Mouse (Mus musculus) kidney, postnatal 0 days (tissue): ENCODE data around the gene Stap1. TPM values are rescaled to one million over a fixed set of nuclear protein-coding genes. Genes with fewer than 3 reads are reported as not detected.

Experiments used
- ATAC-seq: fragments of 200-750 bp; cut with Nextera tagmentation; replicated peaks from 2 replicates; pipeline ENCODE4 v1.8.0; 2017; ENCODE audit warnings: low read depth, moderate number of reproducible peaks, moderate TSS enrichment, moderate library complexity; ENCODE audit not compliant: low FRiP score
- DNase-seq: peaks from one replicate; pipeline ENCODE4 v3.0.0-alpha.2; 2016; ENCODE audit warnings: low spot score
- H3K27ac ChIP-seq: fragments of 300-500 bp; sonication (generic); 2 replicates; pipeline ENCODE4 v1.5.1; 2014; ENCODE audit warnings: mild to moderate bottlenecking
- H3K27me3 ChIP-seq: fragments of 300-500 bp; sonication (generic); 2 replicates; pipeline ENCODE4 v1.6.1; 2014; ENCODE audit warnings: low read length, mixed read lengths; ENCODE audit not compliant: insufficient read depth
- H3K36me3 ChIP-seq: fragments of 300-500 bp; sonication (generic); 2 replicates; pipeline ENCODE4 v1.6.1; 2014; ENCODE audit warnings: low read length, mixed read lengths; ENCODE audit not compliant: insufficient read depth
- H3K4me1 ChIP-seq: fragments of 300-500 bp; sonication (generic); replicated peaks from 2 replicates; pipeline ENCODE4 v1.6.1; 2014; ENCODE audit warnings: antibody characterized with exemption, low read length, mixed read lengths; ENCODE audit not compliant: insufficient read depth
- H3K4me2 ChIP-seq: fragments of 300-500 bp; sonication (generic); 2 replicates; pipeline ENCODE4 v1.6.1; 2014; ENCODE audit warnings: mild to moderate bottlenecking, low read length, moderate library complexity, mixed read lengths
- H3K4me3 ChIP-seq: fragments of 300-500 bp; sonication (generic); replicated peaks from 2 replicates; pipeline ENCODE4 v1.5.1; 2014; ENCODE audit warnings: low read depth, low read length
- H3K9ac ChIP-seq: fragments of 300-500 bp; sonication (generic); 2 replicates; pipeline ENCODE4 v1.6.1; 2014; ENCODE audit warnings: low read depth, low read length
- H3K9me3 ChIP-seq: fragments of 300-500 bp; sonication (generic); replicated peaks from 2 replicates; pipeline ENCODE4 v1.6.1; 2016; ENCODE audit warnings: low read length, inconsistent platforms, mixed read lengths
- CTCF ChIP-seq: IDR thresholded peaks from 2 replicates; pipeline ENCODE4 v1.5.1; 2016; ENCODE audit warnings: antibody characterized with exemption, low read depth, mild to moderate bottlenecking, moderate library complexity
- WGBS: fragments of 180-500 bp; shearing (Covaris S2); extraction: QIAGEN DNeasy Blood & Tissue Kit; methylation state at CpG from one replicate; pipeline ENCODE4 v1.1.7; 2014; 5-methylcytosine and 5-hydroxymethylcytosine counted together
- polyA plus RNA-seq: library from polyadenylated mRNA; unstranded; fragments of >200 nt; fragmentation: Nextera tagmentation; extraction: Ambion mirVana; gene quantifications from 2 replicates; pipeline ENCODE4 v1.2.1, GENCODE M21; 2015

The Stap1 gene
- polyA plus RNA-seq, 1 experiment from 2014 or later: 0.49 TPM

DNA sequence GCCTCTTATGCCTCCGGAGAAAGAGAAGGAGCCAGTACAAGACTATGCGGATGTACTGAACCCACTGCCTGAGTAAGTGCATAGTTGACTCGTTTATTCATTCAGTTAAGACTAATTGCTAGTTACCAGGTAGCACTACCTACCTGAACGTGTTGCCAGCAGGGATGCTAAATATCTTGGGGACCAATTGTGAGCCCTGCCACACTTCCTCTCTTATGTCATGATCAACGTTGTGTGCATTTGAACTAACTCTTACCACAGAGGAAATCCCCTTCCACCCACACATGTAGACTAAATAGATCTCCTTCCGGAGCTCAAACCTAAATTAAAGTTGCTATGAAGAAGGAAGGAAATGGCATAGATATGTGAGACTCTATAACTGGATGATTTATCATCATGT, 15.2 kb downstream of the Stap1 start:
- WGBS: 76% methylated on average over 6 of the region's 6 CpGs
- no peak for ATAC-seq
- no peak for TF ChIP-seq CTCF

DNA sequence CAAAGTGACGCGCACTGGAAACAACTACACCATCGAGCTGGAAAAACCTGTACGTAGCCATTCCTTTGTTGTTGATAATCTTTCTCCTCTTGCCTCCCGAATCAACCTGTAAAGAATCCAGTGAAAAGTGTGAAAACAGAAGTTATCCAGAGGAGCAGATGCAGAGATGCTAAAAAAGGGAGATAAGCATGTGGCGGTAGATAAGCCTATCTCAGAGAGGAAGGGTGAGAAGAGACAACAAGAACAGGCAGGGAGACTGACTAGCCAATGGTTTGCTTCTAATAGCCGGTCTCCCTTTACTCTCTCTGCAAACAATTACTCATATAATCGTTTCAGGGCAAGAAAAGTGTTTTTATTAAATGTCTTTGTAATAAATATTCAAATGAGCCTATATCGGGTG, 23.2 kb downstream of the Stap1 start:
- no peaks in the 10 kb centered on the region for H3K9me3 ChIP-seq
- no peaks in the 10 kb centered on the region for H3K36me3 ChIP-seq
- ATAC-seq (no peak), DNase-seq (no peak)
- H3K27ac ChIP-seq: no peak overlapping the region
- no peak for TF ChIP-seq CTCF
- 89% methylated on average over 9 of the region's 9 CpGs for WGBS
- no peak overlapping the region for H3K4me2 ChIP-seq
- no peaks in the 10 kb centered on the region for H3K4me1 ChIP-seq
- H3K27me3 ChIP-seq: no peaks in the 10 kb centered on the region
- H3K9ac ChIP-seq: no peak overlapping the region
- no peak overlapping the region for H3K4me3 ChIP-seq

More for the DNA sequence above, 15.2 kb downstream of the Stap1 start:
- H3K9ac ChIP-seq: no peak overlapping the region
- H3K4me3 ChIP-seq: no peak overlapping the region
- no peak for DNase-seq
- no peaks in the 10 kb centered on the region for H3K4me1 ChIP-seq
- no peak overlapping the region for H3K4me2 ChIP-seq
- no peaks in the 10 kb centered on the region for H3K27me3 ChIP-seq
- no peaks in the 10 kb centered on the region for H3K9me3 ChIP-seq
- no peaks in the 10 kb centered on the region for H3K36me3 ChIP-seq
- H3K27ac ChIP-seq: no peak overlapping the region

DNA sequence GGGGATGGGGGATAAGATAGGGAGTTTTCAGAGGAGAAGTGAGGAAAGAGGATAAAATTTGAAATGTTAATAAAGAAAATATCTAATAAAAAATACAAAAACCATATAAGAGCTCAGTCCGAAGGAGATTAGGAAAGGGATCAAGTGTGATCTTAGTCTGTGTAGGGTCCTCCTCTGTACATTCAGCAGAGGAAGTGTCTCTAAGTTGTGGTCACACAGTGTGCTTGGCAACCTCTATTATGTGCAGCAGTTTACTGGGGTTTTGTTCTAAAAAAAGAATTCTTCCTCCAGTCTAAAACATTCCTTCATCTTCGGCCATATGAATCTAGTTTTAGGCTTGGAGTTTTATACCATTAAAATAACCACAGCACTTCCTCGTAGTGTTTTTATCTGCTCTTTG, 27.4 kb downstream of the Stap1 start:
- Histone ChIP-seq H3K27ac (no peak overlapping the region), H3K27me3 (no peaks in the 10 kb centered on the region), H3K9me3 (no peaks in the 10 kb centered on the region), H3K4me1 (no peaks in the 10 kb centered on the region), H3K36me3 (no peaks in the 10 kb centered on the region), H3K9ac (no peak overlapping the region), H3K4me2 (no peak overlapping the region), H3K4me3 (no peak overlapping the region)
- 80% methylated on average over 3 of the region's 3 CpGs for WGBS
- ATAC-seq: no peak
- no peak for TF ChIP-seq CTCF
- DNase-seq: no peak

DNA sequence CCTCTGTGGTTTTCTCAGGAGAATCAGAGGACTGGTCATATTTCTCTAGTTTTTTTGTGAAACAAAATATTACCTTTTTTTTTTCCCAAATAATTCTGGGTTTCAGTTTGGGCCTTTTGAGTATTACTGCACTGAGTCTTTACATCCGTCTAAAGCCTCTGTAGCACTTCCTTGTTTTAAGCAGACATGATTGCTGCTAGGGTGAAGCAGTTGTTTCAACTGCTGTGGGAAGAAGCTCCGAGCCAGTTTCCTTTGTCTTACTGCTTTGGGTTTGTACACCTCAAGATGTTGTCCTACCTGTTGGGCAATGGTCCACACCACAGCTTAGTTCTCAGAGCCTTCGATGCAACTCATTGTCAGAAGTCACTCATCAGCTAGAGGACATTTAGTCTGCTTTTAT, 29.1 kb downstream of the Stap1 start:
- 80% methylated on average over 3 of the region's 3 CpGs for WGBS
- H3K4me1 ChIP-seq: no peaks in the 10 kb centered on the region
- DNase-seq: no peak
- no peak for TF ChIP-seq CTCF
- H3K9me3 ChIP-seq: no peaks in the 10 kb centered on the region
- no peak overlapping the region for H3K4me2 ChIP-seq
- H3K36me3 ChIP-seq: no peaks in the 10 kb centered on the region
- H3K27ac ChIP-seq: no peak overlapping the region
- no peak overlapping the region for H3K4me3 ChIP-seq
- no peaks in the 10 kb centered on the region for H3K27me3 ChIP-seq
- no peak overlapping the region for H3K9ac ChIP-seq
- no peak for ATAC-seq

DNA sequence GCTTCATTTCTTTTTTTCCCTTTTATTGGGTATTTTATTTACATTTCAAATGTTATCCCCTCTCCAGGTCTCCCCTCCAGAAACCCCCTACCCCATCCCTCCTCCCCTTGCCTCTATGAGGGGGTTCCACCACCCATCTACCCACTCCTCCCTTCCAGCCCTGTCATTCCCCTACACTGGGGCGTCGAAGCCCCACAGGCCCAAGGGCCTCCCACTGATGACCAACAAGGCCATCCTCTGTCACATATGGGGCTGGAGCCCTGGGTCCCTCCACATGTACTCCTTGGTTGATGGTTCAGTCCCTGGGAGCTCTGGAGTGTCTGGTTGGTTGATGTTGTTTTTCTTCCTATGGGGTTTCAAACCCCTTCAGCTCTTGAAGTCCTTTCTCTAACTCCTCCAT, 30.6 kb downstream of the Stap1 start:
- no peak for TF ChIP-seq CTCF
- H3K27ac ChIP-seq: no peak overlapping the region
- no peaks in the 10 kb centered on the region for H3K4me1 ChIP-seq
- no peak overlapping the region for H3K4me2 ChIP-seq
- DNase-seq: no peak
- peaks cover 2% of the 10 kb centered on the region; the same call in 1 of the 2 replicates for H3K36me3 ChIP-seq
- no peak overlapping the region for H3K4me3 ChIP-seq
- ATAC-seq: no peak
- no peaks in the 10 kb centered on the region for H3K9me3 ChIP-seq
- 98% methylated on average over 2 of the region's 2 CpGs for WGBS
- no peak overlapping the region for H3K9ac ChIP-seq
- no peaks in the 10 kb centered on the region for H3K27me3 ChIP-seq

DNA sequence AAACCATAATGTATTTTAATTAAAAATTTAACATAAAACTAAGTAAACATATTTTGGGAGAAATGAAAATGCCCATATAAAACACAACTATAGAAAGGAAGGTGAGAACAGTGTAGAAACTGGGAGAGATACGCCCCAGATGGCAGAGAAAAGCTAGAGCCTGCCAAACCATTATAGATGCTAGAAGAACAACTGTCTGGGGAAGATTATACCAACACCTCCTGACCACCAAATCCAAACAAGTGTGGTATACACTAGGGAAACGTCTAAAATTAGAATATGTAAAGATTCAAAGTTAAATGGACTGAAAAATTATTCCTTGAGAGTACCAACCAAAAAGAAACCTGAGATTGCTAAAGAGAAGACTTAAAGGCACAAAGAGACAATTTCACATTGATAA, 35.1 kb downstream of the Stap1 start:
- no peak overlapping the region for H3K4me3 ChIP-seq
- 69% methylated on average over 2 of the region's 2 CpGs for WGBS
- H3K4me2 ChIP-seq: no peak overlapping the region
- no peaks in the 10 kb centered on the region for H3K4me1 ChIP-seq
- no peak for TF ChIP-seq CTCF
- H3K9me3 ChIP-seq: no peaks in the 10 kb centered on the region
- H3K27ac ChIP-seq: no peak overlapping the region
- no peak overlapping the region for H3K9ac ChIP-seq
- H3K27me3 ChIP-seq: no peaks in the 10 kb centered on the region
- DNase-seq (no peak), ATAC-seq (no peak)
- peaks cover 2% of the 10 kb centered on the region; the same call in 1 of the 2 replicates for H3K36me3 ChIP-seq

DNA sequence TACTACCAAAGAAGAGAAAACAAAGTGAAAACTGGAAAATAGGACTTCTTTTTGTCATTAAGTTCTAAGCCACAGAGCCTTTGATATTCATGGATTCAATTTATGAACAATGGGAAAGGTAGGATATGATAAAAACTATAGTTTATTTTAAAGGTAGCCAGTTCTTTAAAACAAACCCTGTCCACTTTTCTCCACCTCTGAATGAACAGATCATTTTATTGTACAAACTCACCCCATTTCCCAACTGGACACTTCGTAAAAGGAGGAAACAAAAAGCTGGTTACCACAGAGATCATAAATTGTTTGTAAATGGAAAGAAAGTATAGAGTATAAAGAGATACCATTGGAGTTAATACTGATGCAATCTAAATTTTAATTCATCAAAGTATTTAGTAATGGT, 39.5 kb downstream of the Stap1 start:
- Histone ChIP-seq H3K36me3 (peaks cover 9% of the 10 kb centered on the region; the same call in 1 of the 2 replicates), H3K27ac (no peak overlapping the region), H3K4me2 (no peak overlapping the region), H3K4me3 (no peak overlapping the region), H3K9ac (no peak overlapping the region), H3K27me3 (no peaks in the 10 kb centered on the region), H3K9me3 (no peaks in the 10 kb centered on the region), H3K4me1 (no peaks in the 10 kb centered on the region)
- no peak for DNase-seq
- 90% methylated on average over 1 of the region's 1 CpGs for WGBS
- ATAC-seq: no peak
- TF ChIP-seq CTCF: no peak
